Mouse (Mus musculus) testis, adult 2 months (tissue): Measurements from ENCODE around the gene Phox2a.

Source experiments
- CTCF ChIP-seq: fragments of 200-500 bp; IDR thresholded peaks from 2 replicates; pipeline ENCODE4 v1.5.1; 2012; ENCODE audit warnings: low read depth, mild to moderate bottlenecking, inconsistent platforms, low read length, moderate library complexity; ENCODE audit not compliant: control insufficient read depth, insufficient read depth, insufficient replicate concordance
- POLR2A ChIP-seq: fragments of 200-500 bp; IDR thresholded peaks from 2 replicates; pipeline ENCODE4 v1.6.1; 2012; ENCODE audit warnings: low read depth, mild to moderate bottlenecking, inconsistent platforms, low read length, moderate library complexity; ENCODE audit not compliant: control insufficient read depth

DNA sequence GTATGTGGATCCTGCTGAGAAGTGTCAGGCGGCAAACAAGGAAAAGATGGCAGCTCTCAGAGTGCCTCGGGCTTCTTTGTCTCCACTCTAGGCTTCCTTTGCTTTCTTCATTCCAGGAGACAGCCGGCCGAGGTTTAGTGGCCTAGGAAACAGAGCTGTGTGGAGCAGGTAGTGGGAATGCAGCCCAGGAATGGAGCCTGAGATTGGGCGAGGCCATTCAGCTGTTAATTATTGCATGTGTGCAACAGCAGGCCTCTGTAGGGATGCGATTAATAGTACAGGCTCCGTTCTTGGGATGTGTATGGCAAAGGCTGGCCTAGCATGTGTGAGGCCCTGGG lies 51.0 kb downstream of the Phox2a start:
- no peak for TF ChIP-seq POLR2A
- no peak for TF ChIP-seq CTCF
